Mouse (Mus musculus): ENCODE results near the gene Klhl25. TPM values are rescaled to one million over a fixed set of nuclear protein-coding genes. Genes with fewer than 3 reads are reported as not detected.
A peak's percentile ranks its signal among the peaks of the same experiment; 100 is the strongest.
"Not testable (repeated sequence)": the region's sequence is repeated elsewhere in the genome, so short reads cannot be mapped to it uniquely, and the experiment has no call there.

The Klhl25 gene
- polyA plus RNA-seq, 1 experiment from 2014 or later = 29.0 TPM

GRCm38 (mm10) chr7:75848776-75849670 lies 913 bp downstream of the Klhl25 start:
- peak overlapping the region; percentile 93 for H3K4me3 ChIP-seq
- WGBS = 1% methylated on average over 25 of the region's 25 CpGs
- peaks cover 52% of the 10 kb centered on the region for H3K4me1 ChIP-seq (replicated peaks)
- no peaks in the 10 kb centered on the region for H3K27me3 ChIP-seq
- peak overlapping the region; percentile 92 for H3K9ac ChIP-seq
- peak overlapping the region; percentile 91 for H3K27ac ChIP-seq (replicated peaks)
- peak; percentile 40 for ATAC-seq (ENCODE audit: low read depth)
- no peaks in the 10 kb centered on the region for H3K9me3 ChIP-seq
- peak overlapping the region; percentile 89 for H3K4me2 ChIP-seq
- no peaks in the 10 kb centered on the region for H3K36me3 ChIP-seq

- 20% methylated on average over 1 of the region's 3 CpGs for WGBS
- ATAC-seq (ENCODE audit: low read depth) = not testable (repeated sequence)
These were observed 2.3 kb downstream of the Klhl25 start for GRCm38 (mm10) chr7:75850396-75850795.

GRCm38 (mm10) chr7:75851290-75851689 lies 3.2 kb downstream of the Klhl25 start:
- ATAC-seq (ENCODE audit: low read depth) = no peak
- WGBS = 85% methylated on average over 10 of the region's 10 CpGs
- Histone ChIP-seq H3K27me3 (no peaks in the 10 kb centered on the region), H3K36me3 (no peaks in the 10 kb centered on the region), H3K9me3 (no peaks in the 10 kb centered on the region), H3K4me1 (replicated peaks) (peaks cover 75% of the 10 kb centered on the region), H3K4me3 (no peak overlapping the region), H3K9ac (no peak overlapping the region), H3K4me2 (no peak overlapping the region), H3K27ac (replicated peaks) (0 out of 2 replicates have a peak overlapping the region, but pooled peaks have one; percentile 52)

More at GRCm38 (mm10) chr7:75850396-75850795, 2.3 kb downstream of the Klhl25 start:
- peaks cover 66% of the 10 kb centered on the region for H3K4me1 ChIP-seq (replicated peaks)
- H3K9ac ChIP-seq; H3K27ac ChIP-seq (replicated peaks); H3K36me3 ChIP-seq; H3K27me3 ChIP-seq; H3K9me3 ChIP-seq; H3K4me3 ChIP-seq; H3K4me2 ChIP-seq: not testable (repeated sequence)

GRCm38 (mm10) chr7:75852363-75852762 lies 4.3 kb downstream of the Klhl25 start:
- H3K27me3 ChIP-seq = no peaks in the 10 kb centered on the region
- H3K4me3 ChIP-seq = no peak overlapping the region
- peaks cover 74% of the 10 kb centered on the region for H3K4me1 ChIP-seq (replicated peaks)
- peak overlapping the region; percentile 20 for H3K4me2 ChIP-seq
- ATAC-seq (ENCODE audit: low read depth) = peak; percentile 28
- H3K9me3 ChIP-seq = no peaks in the 10 kb centered on the region
- H3K27ac ChIP-seq (replicated peaks) = peak overlapping the region; percentile 85
- no peaks in the 10 kb centered on the region for H3K36me3 ChIP-seq
- 50% methylated on average over 4 of the region's 4 CpGs for WGBS
- H3K9ac ChIP-seq = peak overlapping the region; percentile 38

- Histone ChIP-seq H3K9ac (peak overlapping the region; percentile 38), H3K36me3 (no peaks in the 10 kb centered on the region), H3K27ac (replicated peaks) (peak overlapping the region; percentile 85), H3K4me1 (replicated peaks) (peaks cover 70% of the 10 kb centered on the region), H3K4me3 (no peak overlapping the region), H3K4me2 (peak overlapping the region; percentile 20; the same call in 1 of the 2 replicates), H3K27me3 (no peaks in the 10 kb centered on the region), H3K9me3 (no peaks in the 10 kb centered on the region)
- no peak for ATAC-seq (ENCODE audit: low read depth)
- WGBS = 70% methylated on average over 8 of the region's 8 CpGs
These were observed 5.2 kb downstream of the Klhl25 start for GRCm38 (mm10) chr7:75853171-75853830.

GRCm38 (mm10) chr7:75854231-75854925 lies 6.3 kb downstream of the Klhl25 start:
- 0 out of 2 replicates have a peak, but pooled peaks cover 3% of the 10 kb centered on the region for H3K36me3 ChIP-seq
- no peaks in the 10 kb centered on the region for H3K27me3 ChIP-seq
- no peak overlapping the region for H3K4me3 ChIP-seq
- H3K4me1 ChIP-seq (replicated peaks) = peaks cover 67% of the 10 kb centered on the region
- peak overlapping the region; percentile 52 for H3K9ac ChIP-seq
- no peak for ATAC-seq (ENCODE audit: low read depth)
- peak overlapping the region; percentile 30 for H3K4me2 ChIP-seq
- no peaks in the 10 kb centered on the region for H3K9me3 ChIP-seq
- peak overlapping the region; percentile 85 for H3K27ac ChIP-seq (replicated peaks)
- WGBS = 18% methylated on average over 6 of the region's 6 CpGs

- no peaks in the 10 kb centered on the region for H3K9me3 ChIP-seq
- H3K4me2 ChIP-seq = peak overlapping the region; percentile 30
- H3K27ac ChIP-seq (replicated peaks) = peak overlapping the region; percentile 85
- WGBS = 80% methylated on average over 6 of the region's 6 CpGs
- no peaks in the 10 kb centered on the region for H3K27me3 ChIP-seq
- ATAC-seq (ENCODE audit: low read depth) = no peak
- H3K9ac ChIP-seq = peak overlapping the region; percentile 52
- 0 out of 2 replicates have a peak, but pooled peaks cover 4% of the 10 kb centered on the region for H3K36me3 ChIP-seq
- H3K4me1 ChIP-seq (replicated peaks) = peaks cover 67% of the 10 kb centered on the region
- H3K4me3 ChIP-seq = no peak overlapping the region
These were observed 6.9 kb downstream of the Klhl25 start for GRCm38 (mm10) chr7:75855028-75855427.

GRCm38 (mm10) chr7:75856259-75856658 lies 8.1 kb downstream of the Klhl25 start:
- no peak for ATAC-seq (ENCODE audit: low read depth)
- WGBS = 88% methylated on average over 11 of the region's 11 CpGs
- Histone ChIP-seq H3K27ac (replicated peaks) (no peak overlapping the region), H3K27me3 (no peaks in the 10 kb centered on the region), H3K4me2 (no peak overlapping the region), H3K9me3 (no peaks in the 10 kb centered on the region), H3K4me3 (no peak overlapping the region), H3K36me3 (0 out of 2 replicates have a peak, but pooled peaks cover 4% of the 10 kb centered on the region), H3K4me1 (replicated peaks) (peaks cover 62% of the 10 kb centered on the region), H3K9ac (no peak overlapping the region)

GRCm38 (mm10) chr7:75859771-75860196 lies 11.7 kb downstream of the Klhl25 start:
- Histone ChIP-seq H3K27me3 (no peaks in the 10 kb centered on the region), H3K4me1 (replicated peaks) (peaks cover 26% of the 10 kb centered on the region), H3K9me3 (peaks cover 4% of the 10 kb centered on the region; the same call in 1 of the 2 replicates), H3K36me3 (peaks cover 15% of the 10 kb centered on the region), H3K4me2 (no peak overlapping the region), H3K4me3 (no peak overlapping the region), H3K9ac (no peak overlapping the region), H3K27ac (replicated peaks) (peak overlapping the region; percentile 65)
- whole genome bisulfite sequencing = 67% methylated on average over 9 of the region's 9 CpGs
- ATAC-seq (ENCODE audit: low read depth) = peak; percentile 37

GRCm38 (mm10) chr7:75861638-75862426 lies 13.7 kb downstream of the Klhl25 start:
- not testable (repeated sequence) for H3K4me2 ChIP-seq; H3K27ac ChIP-seq (replicated peaks); H3K9ac ChIP-seq; H3K27me3 ChIP-seq; H3K4me3 ChIP-seq; ATAC-seq (ENCODE audit: low read depth); H3K9me3 ChIP-seq
- peaks cover 11% of the 10 kb centered on the region for H3K4me1 ChIP-seq (replicated peaks)
- WGBS = 84% methylated on average over 7 of the region's 7 CpGs
- peaks cover 36% of the 10 kb centered on the region for H3K36me3 ChIP-seq

GRCm38 (mm10) chr7:75862427-75862781 lies 14.3 kb downstream of the Klhl25 start:
- H3K4me1 ChIP-seq (replicated peaks) = peaks cover 16% of the 10 kb centered on the region
- not testable (repeated sequence) for H3K27me3 ChIP-seq; H3K4me3 ChIP-seq; ATAC-seq (ENCODE audit: low read depth); H3K4me2 ChIP-seq; H3K27ac ChIP-seq (replicated peaks); H3K9ac ChIP-seq; H3K9me3 ChIP-seq
- peaks cover 41% of the 10 kb centered on the region for H3K36me3 ChIP-seq
- WGBS = 90% methylated on average over 6 of the region's 6 CpGs

All from neural tube, embryonic 13.5 days (tissue).